Mouse (Mus musculus) ovary, postnatal 36 days (tissue): Measurements from ENCODE around the gene Zmiz1.

Experiments
- DNase-seq: peaks from one replicate; pipeline ENCODE4 v3.0.0; 2022; ENCODE audit warnings: low spot score, mixed read lengths

Gene Zmiz1

DNA sequence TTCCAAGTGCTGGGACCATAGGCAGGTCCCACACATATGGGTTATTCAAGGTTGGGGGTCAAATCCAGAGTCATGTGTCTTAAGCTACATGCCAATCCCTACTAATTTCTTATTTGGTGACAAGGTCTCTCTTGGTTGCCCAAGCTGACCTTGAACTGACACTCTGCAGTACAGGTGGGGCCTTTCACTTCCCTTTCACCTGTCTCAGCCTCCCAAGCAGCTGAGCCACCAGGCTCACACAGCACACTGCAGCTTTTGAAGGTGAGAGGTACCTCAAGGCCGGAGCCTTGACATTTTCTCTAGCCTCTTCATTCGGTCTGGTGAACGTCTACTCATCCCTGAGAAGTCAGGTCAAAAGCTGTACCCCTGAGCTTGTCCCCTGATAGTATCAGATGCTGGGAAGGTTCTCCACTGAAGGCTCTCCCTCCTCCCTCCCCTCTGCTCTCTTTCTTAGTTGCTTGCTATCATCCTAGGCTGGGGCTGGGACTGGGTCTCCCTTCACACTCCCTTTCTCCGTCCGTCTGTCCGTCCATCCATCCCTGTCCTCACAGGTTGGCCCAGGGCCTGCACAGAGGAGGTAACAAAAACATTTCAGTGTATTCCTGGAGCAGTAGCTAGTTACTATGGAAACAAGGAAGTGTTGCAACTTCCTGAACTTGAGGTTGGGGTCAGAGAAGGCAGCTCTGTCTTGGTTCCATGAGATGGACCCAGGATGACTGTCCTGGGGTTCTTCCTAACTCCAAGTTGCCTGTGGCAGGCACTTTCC is 13.3 kb downstream of the Zmiz1 start:
- DNase-seq = no peak

DNA sequence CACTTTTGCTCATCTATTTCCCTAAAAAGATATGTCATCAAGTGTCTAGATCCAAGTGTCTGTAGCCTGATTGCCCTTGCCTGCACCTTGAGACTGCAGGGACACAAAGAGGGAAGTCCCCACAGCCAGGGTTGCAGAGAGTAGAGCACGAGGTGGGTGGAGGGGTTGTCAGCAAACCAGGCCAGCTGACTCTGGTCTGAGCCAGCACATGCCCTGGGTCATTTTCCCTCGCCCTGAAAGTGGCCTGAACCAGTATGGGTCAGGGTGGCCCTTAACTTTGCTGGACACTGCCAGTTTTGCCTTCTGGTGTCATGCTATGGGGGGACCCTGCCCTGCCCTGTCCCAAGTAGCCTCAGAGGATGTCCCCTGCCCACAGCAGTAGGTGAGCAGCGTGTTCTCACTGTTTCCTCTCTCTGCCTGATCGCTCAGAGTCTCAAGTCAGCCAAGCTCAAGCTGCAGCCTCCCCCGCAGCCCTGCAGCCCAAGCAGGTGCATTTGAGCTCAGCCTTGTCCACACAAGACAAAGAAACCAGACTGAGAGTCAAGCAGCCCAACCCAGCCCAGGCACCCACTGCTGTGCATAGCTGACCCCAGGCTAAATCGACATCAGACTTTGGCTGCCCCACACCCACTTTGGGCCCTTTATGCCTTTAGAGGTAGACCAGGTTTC is 14.1 kb downstream of the Zmiz1 start:
- DNase-seq = no peak

DNA sequence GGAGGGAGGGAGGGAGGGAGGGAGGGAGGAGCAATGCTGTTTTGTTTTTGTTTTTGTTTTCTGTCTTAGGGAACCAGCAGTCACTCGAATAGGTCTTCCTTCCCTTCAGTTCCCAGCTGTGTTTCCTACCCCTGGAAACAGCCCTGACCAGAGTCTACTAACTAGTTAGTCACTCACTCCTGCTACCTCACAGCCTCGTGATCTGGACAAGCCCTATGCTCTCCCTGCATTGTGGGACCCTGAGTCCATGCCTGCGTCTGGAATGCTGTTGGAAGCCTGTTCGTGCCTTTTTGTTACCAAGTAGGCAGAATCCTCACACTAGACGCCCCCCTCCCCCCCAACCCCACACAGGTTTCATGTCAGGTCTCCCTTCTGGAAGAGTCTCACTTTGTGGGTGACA is 15.0 kb downstream of the Zmiz1 start:
- no peak for DNase-seq

DNA sequence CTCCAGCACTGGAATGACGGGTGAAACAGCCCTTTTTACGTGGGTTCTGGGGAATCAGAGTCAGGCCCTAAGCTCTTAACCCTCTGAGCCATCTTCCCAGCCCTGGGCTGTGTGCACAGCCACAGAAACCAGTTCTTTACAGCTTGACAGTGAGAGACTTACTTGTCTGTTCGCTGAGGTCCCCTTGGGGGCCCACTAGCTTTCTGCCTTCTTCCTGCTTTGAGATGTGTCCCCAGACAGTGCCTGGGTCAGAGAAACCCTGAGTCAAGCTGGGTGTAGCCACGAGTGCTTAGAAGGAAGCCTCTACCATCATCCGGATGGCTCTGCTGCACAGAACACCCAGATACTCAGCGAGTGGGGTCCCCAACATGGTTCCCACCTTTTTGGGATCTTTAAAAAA is 15.7 kb downstream of the Zmiz1 start:
- no peak for DNase-seq

DNA sequence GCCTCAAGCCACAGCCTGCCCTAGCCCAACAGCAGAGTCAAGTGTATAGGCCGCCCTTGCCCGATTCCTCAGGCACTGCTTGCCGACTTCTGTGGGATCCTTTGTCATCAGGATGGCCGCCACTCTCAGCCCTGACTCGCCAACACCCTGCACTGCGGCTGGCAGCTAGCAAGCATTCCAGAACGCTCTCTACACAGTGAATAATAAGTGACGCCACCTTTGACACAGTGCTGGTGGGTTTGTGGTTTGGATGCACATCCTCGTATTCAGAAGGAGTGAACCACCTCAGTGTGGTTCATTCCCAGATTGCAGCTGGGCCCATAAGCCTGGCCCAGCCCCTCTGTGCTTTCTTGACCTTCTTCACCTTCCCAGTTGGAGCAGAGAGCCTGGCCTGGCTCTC is 17.1 kb downstream of the Zmiz1 start:
- no peak for DNase-seq

DNA sequence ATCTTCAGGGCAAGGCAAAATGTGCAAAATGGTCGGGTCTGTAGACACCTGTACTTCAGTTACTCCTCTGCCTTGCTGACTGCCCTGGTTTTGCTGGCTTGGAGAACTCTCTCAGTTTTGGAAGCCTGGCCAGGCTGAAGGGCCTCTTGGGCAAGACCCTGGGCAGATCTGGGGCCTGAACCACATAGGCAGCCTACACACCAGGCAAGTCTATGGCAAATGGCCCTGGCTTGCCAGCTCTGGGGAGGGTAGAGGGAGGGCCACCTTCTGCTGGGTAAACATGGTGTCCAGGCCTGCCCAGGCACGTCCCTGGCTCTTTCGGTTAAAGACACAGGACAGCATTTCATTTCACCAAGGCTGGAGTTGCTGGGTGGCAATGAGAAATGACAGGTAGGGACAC is 17.5 kb downstream of the Zmiz1 start:
- DNase-seq = no peak

DNA sequence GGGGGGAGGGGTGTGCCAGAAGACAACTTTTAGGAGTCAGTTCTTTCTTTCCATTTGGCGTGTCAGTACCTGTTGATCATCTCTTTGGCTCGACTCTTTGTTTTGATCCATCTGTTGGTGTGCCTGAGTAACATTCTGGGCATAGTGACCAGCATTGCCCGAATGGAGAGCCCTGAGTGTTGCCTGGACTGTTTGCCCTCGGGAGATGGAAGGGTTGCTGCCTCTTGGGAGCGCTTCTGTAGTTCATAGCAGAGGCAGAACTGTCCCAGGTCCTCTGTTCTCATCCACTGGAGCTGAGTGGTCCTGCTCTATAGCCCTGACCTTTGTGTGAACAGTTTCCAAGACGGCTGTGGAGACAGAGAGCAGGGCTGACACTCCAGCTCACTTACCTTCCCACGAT is 18.3 kb downstream of the Zmiz1 start:
- DNase-seq = no peak

DNA sequence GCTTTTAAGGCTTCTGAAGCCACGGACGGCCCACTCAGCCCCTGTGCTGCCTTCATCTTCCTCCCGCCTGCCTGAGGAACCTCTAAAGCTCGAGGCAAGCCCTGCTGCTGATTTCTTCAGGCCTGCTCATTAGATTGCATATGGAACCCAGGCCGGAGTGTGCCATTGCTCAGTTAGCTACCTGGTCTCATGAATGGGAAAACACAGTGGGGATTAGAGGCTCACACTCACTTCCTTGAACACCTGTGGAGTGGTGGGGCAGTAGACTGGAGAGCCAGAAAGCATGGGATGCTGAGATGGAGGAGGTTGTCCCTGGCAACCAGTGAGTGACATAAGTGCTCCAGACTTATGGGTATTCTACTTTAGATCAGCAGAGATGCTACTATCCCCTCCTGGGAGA is 19.3 kb downstream of the Zmiz1 start:
- no peak for DNase-seq

DNA sequence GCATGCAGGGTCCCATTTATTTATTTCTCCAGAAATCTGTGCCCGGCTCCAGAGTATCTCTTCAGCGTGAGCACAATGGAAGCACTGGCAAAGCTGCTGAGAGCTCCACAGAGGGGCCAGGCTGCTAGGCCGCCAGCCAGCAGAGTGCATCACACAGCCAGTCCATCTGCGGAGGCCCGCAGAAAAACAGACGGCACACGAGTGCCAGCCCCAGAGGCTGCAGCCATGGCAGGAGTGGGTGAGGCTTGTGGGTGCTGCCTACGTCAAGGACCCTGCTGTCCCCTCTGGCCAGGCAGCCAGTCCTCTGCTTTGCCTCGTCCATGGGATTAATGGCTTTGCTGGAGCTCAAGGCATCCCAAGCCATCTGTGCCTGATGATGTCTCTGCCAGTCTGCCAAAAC is 19.8 kb downstream of the Zmiz1 start:
- DNase-seq = no peak

DNA sequence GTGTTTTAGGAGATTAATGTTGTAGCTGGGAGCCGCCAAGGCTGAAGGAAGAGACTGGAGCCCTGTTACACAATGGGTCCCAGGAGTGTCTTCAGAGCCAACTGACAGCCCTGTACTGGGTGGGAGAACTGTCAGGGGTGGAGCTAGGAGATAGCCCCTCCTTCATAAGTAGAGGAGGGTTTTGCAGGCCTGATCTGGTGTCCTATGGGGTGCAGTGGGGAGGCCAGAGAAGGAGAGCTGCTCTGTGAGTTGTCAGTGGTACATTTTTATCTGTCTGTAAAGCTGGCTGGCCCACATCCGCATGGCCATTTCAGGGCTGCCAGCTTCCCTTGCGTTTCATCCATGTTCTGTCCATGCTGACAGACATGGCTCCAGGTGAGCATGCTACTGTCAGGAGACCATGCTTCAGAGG is 20.9 kb downstream of the Zmiz1 start:
- DNase-seq = no peak

DNA sequence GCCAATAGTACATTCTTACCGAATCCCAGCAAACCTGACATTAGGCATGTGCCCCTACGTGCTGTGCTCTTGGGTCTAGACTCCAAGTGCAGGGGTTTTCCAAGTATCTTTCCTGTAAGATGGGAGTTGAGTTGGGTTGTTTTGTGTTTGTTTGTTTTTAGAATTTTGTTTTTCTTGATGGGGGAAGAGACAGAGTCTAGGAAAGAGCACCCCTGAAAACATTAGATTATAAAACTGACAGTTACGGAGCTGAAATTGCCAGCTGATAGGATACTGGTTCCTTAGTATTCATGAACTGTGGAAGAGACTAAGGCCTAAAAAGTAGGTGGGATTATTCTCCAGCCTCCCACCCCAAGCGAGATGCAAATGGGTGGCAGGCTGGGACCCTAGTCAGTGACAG is 21.5 kb downstream of the Zmiz1 start:
- DNase-seq = no peak

DNA sequence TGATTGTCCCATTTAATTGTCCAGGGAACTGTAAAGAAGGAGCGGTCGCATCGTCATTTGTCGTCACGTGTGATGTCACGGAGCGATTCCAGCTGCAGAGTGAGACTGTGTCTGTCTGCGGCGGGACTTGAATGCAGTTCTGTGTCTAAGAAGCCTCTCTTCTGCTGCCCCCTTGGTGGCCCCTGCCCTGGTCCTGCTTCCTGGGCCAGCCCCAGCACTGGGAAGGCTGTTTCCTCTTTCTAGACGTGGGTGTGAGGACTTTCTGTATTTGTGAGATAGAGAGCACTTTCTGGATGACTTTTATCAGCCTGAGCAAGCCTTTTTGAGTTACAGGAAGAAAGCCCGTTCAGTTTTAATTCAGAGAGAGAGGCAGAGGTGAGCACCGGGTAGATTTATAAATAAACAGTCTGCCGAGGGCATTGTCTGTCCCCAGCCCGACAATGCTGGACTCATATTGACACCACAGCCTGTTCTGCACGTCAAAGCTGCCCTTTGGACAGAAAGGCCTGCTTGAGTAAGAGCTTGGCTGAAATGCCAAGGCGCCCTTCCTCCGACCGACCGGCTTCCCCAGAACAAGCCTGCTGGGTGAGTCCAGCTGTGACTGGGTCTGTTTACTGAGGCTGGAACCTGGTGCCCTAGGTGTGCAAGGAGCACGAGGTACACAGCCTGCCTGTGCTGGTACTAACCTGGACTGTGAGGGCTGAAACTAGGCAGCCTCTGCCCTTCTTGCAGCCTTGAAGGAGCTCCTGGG is 22.1 kb downstream of the Zmiz1 start:
- no peak for DNase-seq

DNA sequence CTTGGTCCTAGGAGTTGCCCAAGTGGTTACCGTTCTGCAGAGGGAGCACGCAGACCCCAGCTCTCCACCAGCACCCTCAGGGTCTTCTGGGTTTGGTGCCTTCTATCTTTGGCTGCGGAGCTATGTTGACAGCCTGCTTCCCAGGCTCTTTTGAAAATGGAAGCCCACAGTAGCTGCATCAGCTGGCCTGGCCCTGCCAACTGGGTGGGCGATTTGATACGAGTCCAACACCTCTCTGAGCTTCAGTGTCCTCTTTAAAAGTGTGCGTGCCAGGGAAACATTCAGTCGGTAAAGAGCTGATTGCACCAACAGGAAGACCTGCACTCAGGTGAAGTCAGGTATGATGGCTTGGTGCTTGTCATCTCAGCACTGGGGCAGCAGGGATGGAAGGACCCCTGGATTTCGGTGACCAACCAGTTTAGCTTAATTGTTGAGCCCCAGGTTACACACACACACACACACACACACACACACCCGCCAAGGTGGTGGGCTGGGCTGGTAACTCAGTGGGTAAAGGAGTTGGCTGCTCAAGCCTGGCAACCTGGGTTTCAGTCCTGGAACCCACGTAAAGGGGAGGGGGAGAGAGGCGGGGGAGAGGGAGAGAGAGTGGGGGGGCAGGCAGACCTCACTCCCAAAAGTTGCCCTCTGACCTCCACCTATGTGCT is 22.8 kb downstream of the Zmiz1 start:
- DNase-seq = no peak

DNA sequence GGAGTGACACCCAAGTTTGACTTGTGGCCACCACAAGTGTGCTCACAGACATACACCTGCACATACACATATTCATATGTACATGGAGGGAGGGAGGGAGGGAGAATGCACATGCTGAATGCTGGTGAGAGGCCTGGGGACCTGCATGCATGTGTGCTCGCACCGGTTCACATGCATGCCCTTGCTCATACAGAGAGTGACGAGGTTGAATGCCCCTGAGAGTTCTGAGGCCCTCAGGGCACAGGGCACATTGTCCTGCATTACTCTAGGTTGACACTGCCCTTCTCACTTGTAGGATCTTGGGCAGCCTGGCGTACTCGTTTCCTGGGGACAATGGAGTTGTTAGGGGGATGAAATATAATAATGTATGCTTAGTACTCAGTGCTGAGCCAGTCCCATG is 23.4 kb downstream of the Zmiz1 start:
- DNase-seq = no peak

DNA sequence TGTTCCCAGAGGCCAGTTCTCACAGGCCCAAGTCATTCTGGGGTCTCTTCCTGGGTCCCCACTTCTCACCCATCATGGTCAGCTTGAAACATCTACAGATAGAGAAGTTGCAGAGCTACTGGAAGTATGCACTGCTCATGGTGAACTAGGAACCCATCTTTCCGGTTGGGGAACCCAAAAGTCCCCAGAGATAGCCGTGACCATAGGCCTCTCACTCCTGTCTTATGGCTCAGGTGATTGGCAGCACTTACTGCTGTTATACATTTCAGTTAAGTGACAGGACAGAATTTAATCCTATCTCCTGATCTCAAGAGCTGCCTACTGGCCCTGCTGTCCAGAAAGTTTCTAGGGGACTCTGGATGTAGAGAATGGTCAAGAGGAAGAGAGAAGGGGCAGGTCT is 24.3 kb downstream of the Zmiz1 start:
- DNase-seq = no peak

DNA sequence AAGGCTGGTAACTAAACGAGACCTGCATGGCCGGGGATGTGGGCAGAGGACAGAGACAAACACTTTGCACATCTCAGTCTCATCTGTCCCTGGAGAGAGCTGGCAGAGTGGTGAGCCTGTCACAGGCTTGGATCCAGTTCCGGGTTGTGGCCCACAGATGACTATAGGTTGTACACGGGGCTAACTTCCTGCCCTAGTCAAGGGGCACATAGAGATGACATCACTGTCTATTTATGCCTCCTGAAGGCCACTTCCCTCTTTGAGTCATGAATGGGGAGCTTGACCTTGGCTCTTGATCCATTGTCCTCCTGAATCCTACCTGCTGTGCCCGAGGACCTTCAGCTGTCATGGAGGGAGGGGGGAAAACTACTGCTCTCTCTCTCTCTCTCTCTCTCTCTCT is 25.1 kb downstream of the Zmiz1 start:
- DNase-seq = no peak

DNA sequence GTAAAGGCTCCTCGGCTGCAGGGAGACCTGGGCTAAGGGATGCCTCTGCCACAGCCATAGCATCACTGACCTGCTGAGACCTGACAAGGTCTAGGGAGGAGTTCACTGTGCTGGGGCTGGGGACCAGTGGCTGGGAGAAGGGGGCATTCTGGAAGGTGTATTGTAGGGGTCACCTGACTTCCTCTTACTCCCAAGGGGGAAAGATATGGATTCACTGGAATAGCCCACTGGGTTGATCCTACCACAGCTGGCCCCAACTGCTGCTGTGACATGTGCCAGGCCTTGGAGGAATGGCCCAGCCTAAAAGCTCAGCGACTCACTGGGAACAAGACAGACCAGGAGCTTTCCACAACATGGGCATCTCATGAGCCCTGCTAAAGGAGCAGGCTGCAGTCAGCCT is 27.2 kb downstream of the Zmiz1 start:
- no peak for DNase-seq

DNA sequence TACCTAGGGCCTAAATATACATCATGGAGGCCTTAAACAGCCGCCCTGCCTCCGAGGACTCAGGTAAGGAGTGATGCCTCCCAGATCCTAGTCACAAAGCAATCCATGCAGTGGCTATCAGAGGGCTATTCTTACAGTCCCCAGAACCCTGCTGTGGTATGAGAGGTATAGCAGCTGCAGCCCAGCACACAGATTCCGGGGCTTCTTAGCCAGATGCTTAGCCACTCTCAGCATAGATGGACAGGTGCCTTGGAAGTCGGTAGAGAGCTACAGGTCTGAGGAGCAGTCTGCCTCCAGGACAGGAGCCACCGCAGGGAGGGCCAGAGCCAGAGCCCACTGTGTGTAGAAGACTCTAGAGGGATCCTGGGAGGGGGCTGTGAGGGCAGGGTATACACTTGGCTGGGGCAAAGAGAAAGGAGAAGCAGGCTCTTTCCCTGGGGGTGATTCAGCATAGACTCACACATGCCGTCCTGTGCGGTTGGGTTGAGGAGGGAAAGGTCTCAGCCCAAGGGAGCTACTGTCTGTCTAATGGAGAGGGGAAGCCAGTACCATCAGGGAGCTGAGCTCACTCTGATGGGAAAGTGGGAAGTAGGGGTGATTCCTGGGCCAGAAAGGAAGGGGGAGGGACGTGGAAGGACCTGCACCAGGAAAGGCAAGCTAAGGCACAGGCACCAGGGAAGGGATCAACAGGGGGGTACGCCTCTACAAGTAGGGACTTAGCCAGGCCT is 27.9 kb downstream of the Zmiz1 start:
- DNase-seq = no peak

DNA sequence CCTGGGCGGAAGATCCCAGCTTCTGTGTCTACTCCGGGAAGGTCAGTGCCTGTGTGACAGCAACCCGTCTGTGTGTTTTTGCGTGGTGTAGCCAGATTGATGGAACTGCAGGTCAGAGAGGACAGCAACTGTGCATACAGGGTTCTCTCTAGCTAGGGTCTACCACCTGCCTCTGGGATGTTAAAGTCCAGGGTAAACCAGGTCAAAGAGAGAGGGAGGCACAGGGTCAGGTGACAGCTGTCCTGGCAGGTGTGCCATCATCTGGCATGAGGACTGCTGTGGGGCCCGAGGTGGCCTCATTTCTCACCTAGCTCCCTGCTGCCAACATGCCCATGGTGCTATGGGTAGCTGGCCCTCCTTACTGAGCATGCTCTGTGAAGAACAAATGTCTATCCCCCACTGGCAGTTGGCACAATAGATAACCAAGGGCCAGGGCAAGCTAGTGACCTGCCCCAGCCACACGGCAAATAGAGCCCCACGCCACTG is 28.5 kb downstream of the Zmiz1 start:
- no peak for DNase-seq

DNA sequence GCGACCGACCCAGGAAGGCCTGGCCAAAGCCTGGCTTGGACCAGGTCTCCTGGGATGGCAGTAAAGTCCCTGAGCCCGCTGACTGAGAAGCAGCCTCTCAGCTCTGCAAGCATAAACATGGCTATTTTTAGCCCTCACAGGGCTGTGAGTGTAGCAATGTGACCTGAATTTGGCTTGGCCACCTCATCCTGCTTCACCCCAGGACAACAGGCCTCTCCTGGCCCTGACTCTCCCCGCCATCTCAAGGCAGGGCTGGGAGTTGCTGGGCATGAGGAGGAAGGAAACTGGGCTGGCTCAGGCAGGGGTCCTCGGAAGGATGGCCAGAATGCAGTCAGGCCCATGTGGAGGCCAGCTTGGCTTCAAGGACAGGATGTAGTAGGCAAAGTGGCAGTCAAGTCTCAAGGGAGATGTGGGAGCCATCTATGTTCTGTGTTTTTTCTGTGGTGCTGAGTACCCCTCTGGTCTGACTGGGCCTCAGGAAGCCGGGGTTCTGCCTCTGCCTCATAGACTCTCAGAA is 29.2 kb downstream of the Zmiz1 start:
- peak; percentile 50 for DNase-seq

DNA sequence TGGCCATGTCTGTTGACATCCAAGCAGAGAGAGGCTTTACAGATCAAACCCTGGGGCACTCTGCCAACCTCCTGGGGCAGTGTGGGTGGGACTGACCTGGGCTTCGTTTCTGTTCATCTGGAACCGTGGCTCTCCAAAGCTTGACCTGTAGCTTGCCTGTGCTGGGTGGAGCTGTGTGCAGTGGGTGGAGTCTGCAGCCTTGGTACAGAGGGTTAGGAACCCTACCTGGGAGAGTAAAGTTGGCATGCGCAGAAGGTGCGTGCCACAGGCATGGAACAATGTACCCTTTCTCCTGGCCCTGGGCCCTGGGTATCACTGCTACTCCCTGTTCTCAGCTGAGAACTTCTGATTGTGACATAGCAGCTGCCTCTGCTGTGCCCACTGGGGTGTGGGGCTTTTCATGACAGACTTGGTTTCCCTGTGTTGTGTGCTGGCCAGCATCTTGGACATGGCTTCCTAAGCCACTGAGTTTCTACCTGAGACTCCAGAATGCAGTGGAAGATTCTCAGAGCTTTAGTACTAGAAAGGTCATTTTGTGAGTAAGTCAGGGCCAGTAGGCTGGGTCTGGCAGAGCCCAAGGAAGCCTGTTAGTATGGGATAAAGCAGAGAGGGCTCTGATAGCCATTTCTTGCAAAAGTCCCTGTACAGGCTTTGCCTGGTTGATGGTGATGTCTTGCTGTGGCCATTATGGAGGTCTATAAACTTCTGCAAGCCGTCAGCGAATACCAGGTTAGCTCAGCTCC is 30.5 kb downstream of the Zmiz1 start:
- DNase-seq = peak; percentile 67
